Mouse (Mus musculus): ENCODE measurements at regions not wholly inside any gene's neighbourhood (a gene's known extent, or its start where the extent isn't known, plus 50 kb on each side); places are given as distances from the start of the nearest gene placed in this dataset.

DNA sequence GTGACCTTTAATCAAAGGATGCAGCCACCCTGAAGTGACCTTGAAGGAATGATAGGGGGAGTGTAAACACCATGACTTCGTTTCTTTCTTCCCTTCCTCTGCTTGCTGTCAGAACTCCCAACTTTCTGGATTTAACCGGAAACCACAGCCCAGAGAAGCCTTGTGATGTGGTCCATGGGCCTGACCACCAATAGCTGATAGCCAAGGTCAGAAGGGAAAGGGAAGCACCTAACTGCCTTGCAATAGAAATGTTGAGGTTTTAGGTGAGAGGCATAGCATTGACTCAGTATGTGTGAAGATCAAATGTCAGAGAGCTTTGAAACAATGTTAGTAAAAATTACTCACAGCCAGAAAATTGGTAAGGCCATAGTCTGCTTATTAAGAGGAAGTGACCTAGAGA lies 89.2 kb upstream of the Sesn3 start:
- TF ChIP-seq EP300 (IDR thresholded peaks at IDR 0.05; ENCODE audit: low read depth) (no peak), CTCF (IDR thresholded peaks at IDR 0.05; ENCODE audit: low read depth) (no peak)
- H3K36me3 ChIP-seq (replicated peaks; ENCODE audit: control insufficient read depth, insufficient read depth, low read depth) = no peaks in the 10 kb centered on the region
- ATAC-seq (ENCODE audit: insufficient read depth) (no peak), DNase-seq (ENCODE audit: low read depth in 3 of 3, low spot score in 3 of 3) (no peak)
- H3K9me3 ChIP-seq (ENCODE audit: control insufficient read depth, low read length) = no peaks in the 10 kb centered on the region
- no peak overlapping the region for H3K27ac ChIP-seq
- no peak overlapping the region for H3K4me3 ChIP-seq (ENCODE audit: insufficient read depth in 1 of 2, low read depth in 2 of 2, low read length in 2 of 2)
- H3K9ac ChIP-seq (replicated peaks) = no peak overlapping the region
- WGBS (ENCODE audit: insufficient replicate concordance) = 12% methylated on average over 2 of the region's 2 CpGs
- no peaks in the 10 kb centered on the region; a peak in 2 of 4 replicates for H3K4me1 ChIP-seq (replicated peaks; ENCODE audit: control insufficient read depth in 2 of 2, insufficient read depth in 2 of 2, low read length in 1 of 2)
- no peaks in the 10 kb centered on the region for H3K27me3 ChIP-seq (ENCODE audit: control insufficient read depth, insufficient read depth, low read length)
- no peak overlapping the region for H3K4me2 ChIP-seq (ENCODE audit: low read depth)

DNA sequence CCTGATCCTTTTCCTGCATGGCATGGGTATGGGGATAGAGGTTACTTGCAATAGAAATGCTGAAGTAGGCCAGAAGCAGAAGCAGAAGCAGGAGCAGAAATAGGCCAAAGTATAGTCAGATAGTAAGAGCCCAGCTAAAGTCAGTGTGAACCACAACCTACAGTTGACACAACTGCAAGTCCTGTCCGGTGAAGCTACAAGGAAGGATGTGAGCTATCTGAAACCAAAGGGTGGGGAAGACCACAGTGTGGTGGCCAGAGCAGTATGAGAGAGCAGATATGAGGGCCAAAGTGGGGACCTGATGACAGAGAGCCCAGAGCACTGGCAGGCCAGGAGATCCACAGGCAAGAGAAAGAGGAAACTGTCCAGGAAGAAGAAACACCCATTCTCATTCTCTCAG lies 87.1 kb upstream of the Sesn3 start:
- ATAC-seq (ENCODE audit: insufficient read depth) (no peak), DNase-seq (ENCODE audit: low read depth in 3 of 3, low spot score in 3 of 3) (no peak)
- H3K4me3 ChIP-seq (ENCODE audit: insufficient read depth in 1 of 2, low read depth in 2 of 2, low read length in 2 of 2) = no peak overlapping the region
- H3K9me3 ChIP-seq (ENCODE audit: control insufficient read depth, low read length) = no peaks in the 10 kb centered on the region
- TF ChIP-seq EP300 (IDR thresholded peaks at IDR 0.05; ENCODE audit: low read depth) = no peak
- no peak for TF ChIP-seq CTCF (IDR thresholded peaks at IDR 0.05; ENCODE audit: low read depth)
- H3K36me3 ChIP-seq (replicated peaks; ENCODE audit: control insufficient read depth, insufficient read depth, low read depth) = no peaks in the 10 kb centered on the region
- no peak overlapping the region for H3K4me2 ChIP-seq (ENCODE audit: low read depth)
- 7% methylated on average over 1 of the region's 1 CpGs for WGBS (ENCODE audit: insufficient replicate concordance)
- no peaks in the 10 kb centered on the region for H3K27me3 ChIP-seq (ENCODE audit: control insufficient read depth, insufficient read depth, low read length)
- no peak overlapping the region for H3K9ac ChIP-seq (replicated peaks)
- H3K27ac ChIP-seq = no peak overlapping the region
- no peaks in the 10 kb centered on the region; a peak in 2 of 4 replicates for H3K4me1 ChIP-seq (replicated peaks; ENCODE audit: control insufficient read depth in 2 of 2, insufficient read depth in 2 of 2, low read length in 1 of 2)

DNA sequence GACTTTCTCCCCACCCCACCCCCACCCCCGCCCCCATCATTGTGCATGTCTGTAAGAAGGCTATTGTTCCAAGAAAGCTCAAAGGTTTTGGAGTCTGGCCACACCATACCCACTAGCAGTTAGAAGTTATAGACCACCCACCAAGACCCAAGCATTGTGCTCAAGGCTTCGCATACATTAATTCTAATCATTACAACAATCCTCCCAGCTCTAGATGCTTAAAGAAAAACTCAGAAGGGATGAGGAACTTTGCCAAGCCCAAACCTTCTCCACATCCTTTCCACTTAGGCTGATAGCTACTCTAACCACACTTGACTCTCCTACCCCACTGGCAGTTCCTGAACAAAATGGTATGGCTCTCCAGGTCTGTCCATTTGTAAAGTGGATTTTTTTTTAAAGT lies 86.4 kb upstream of the Sesn3 start:
- Histone ChIP-seq H3K36me3 (replicated peaks; ENCODE audit: control insufficient read depth, insufficient read depth, low read depth) (no peaks in the 10 kb centered on the region), H3K9ac (replicated peaks) (no peak overlapping the region), H3K27me3 (ENCODE audit: control insufficient read depth, insufficient read depth, low read length) (no peaks in the 10 kb centered on the region), H3K27ac (no peak overlapping the region), H3K4me3 (ENCODE audit: insufficient read depth in 1 of 2, low read depth in 2 of 2, low read length in 2 of 2) (no peak overlapping the region), H3K9me3 (ENCODE audit: control insufficient read depth, low read length) (no peaks in the 10 kb centered on the region), H3K4me2 (ENCODE audit: low read depth) (no peak overlapping the region), H3K4me1 (replicated peaks; ENCODE audit: control insufficient read depth in 2 of 2, insufficient read depth in 2 of 2, low read length in 1 of 2) (no peaks in the 10 kb centered on the region; a peak in 2 of 4 replicates)
- ATAC-seq (ENCODE audit: insufficient read depth) = no peak
- TF ChIP-seq CTCF (IDR thresholded peaks at IDR 0.05; ENCODE audit: low read depth) (no peak), EP300 (IDR thresholded peaks at IDR 0.05; ENCODE audit: low read depth) (no peak)
- 68% methylated on average over 2 of the region's 2 CpGs for WGBS (ENCODE audit: insufficient replicate concordance)
- DNase-seq (ENCODE audit: low read depth in 3 of 3, low spot score in 3 of 3) = no peak

DNA sequence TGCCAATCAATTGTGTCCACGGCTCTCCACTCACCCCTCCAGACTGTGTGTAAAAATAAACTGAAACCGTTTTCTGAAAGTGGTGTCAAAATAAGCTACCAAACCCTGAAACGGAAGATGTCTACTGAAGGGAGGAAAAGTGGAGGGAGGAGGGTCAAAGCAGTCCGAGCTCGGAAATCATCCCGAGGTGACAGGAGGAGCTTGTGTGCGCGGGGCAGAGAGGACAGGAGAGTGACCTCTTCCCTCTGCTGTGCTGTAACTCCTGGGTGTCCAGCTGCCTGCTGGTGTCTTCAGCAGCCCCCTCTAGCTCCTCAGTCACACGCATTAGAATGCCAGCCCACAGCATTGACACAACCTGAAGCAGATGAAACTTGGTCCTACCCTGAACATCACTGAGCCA lies 84.2 kb upstream of the Sesn3 start:
- H3K9ac ChIP-seq (replicated peaks) = no peak overlapping the region
- H3K4me3 ChIP-seq (ENCODE audit: insufficient read depth in 1 of 2, low read depth in 2 of 2, low read length in 2 of 2) = no peak overlapping the region
- H3K27me3 ChIP-seq (ENCODE audit: control insufficient read depth, insufficient read depth, low read length) = no peaks in the 10 kb centered on the region; the same call in 1 of the 2 replicates
- no peaks in the 10 kb centered on the region; a peak in 2 of 4 replicates for H3K4me1 ChIP-seq (replicated peaks; ENCODE audit: control insufficient read depth in 2 of 2, insufficient read depth in 2 of 2, low read length in 1 of 2)
- WGBS (ENCODE audit: insufficient replicate concordance) = 58% methylated on average over 9 of the region's 9 CpGs
- H3K4me2 ChIP-seq (ENCODE audit: low read depth) = no peak overlapping the region
- H3K27ac ChIP-seq = no peak overlapping the region
- TF ChIP-seq CTCF (IDR thresholded peaks at IDR 0.05; ENCODE audit: low read depth) = no peak
- H3K36me3 ChIP-seq (replicated peaks; ENCODE audit: control insufficient read depth, insufficient read depth, low read depth) = no peaks in the 10 kb centered on the region
- no peak for DNase-seq (ENCODE audit: low read depth in 3 of 3, low spot score in 3 of 3)
- ATAC-seq (ENCODE audit: insufficient read depth) = no peak
- H3K9me3 ChIP-seq (ENCODE audit: control insufficient read depth, low read length) = no peaks in the 10 kb centered on the region

DNA sequence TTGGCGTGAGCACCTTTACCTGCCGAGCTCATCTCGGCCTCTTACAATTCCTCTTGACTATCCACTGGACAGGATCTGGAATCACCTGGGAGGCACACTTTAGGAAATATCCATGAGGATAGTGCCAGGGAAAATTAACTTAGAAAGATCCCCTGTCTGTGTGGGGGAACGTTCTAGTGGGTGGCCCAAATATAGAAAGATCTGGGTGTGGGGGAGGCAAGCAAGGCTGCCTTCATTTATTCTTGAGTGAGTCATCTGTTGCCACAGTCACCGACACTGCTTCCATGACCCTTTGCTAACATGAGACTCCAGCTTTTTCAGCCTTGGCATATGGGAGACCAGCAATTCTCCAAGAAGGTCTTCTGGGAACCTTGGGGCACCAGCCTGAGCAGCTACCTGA lies 80.1 kb upstream of the Sesn3 start:
- H3K4me2 ChIP-seq (ENCODE audit: low read depth) = no peak overlapping the region
- no peaks in the 10 kb centered on the region; the same call in 1 of the 2 replicates for H3K27me3 ChIP-seq (ENCODE audit: control insufficient read depth, insufficient read depth, low read length)
- no peak for DNase-seq (ENCODE audit: low read depth in 3 of 3, low spot score in 3 of 3)
- no peak overlapping the region for H3K4me3 ChIP-seq (ENCODE audit: insufficient read depth in 1 of 2, low read depth in 2 of 2, low read length in 2 of 2)
- TF ChIP-seq CTCF (IDR thresholded peaks at IDR 0.05; ENCODE audit: low read depth) (no peak), EP300 (IDR thresholded peaks at IDR 0.05; ENCODE audit: low read depth) (no peak)
- H3K4me1 ChIP-seq (replicated peaks; ENCODE audit: control insufficient read depth in 2 of 2, insufficient read depth in 2 of 2, low read length in 1 of 2) = no peaks in the 10 kb centered on the region; a peak in 1 of 4 replicates
- H3K9me3 ChIP-seq (ENCODE audit: control insufficient read depth, low read length) = no peaks in the 10 kb centered on the region
- no peaks in the 10 kb centered on the region for H3K36me3 ChIP-seq (replicated peaks; ENCODE audit: control insufficient read depth, insufficient read depth, low read depth)
- no peak overlapping the region for H3K9ac ChIP-seq (replicated peaks)
- 67% methylated on average over 5 of the region's 5 CpGs for WGBS (ENCODE audit: insufficient replicate concordance)
- ATAC-seq (ENCODE audit: insufficient read depth) = no peak
- no peak overlapping the region for H3K27ac ChIP-seq

All from liver, embryonic 14.5 days (tissue).